Mouse (Mus musculus): Measurements from ENCODE around the gene Ticrr.

GRCm38 (mm10) chr7:79654185-79654584, 5.8 kb upstream of the Ticrr start:
- TF ChIP-seq POLR2A (IDR thresholded peaks at IDR 0.05; ENCODE audit: borderline replicate concordance, insufficient read depth, low read length) (no peak), CTCF (IDR thresholded peaks at IDR 0.05; ENCODE audit: borderline replicate concordance, insufficient read depth, low read depth, low read length) (no peak)
